Mouse (Mus musculus): ENCODE data around the gene Id2. TPM values are rescaled to one million over a fixed set of nuclear protein-coding genes. Genes with fewer than 3 reads are reported as not detected.

The Id2 gene
- total RNA-seq (2012; rRNA removed) = 8.8 and 14.5 TPM in 2 replicates

DNA sequence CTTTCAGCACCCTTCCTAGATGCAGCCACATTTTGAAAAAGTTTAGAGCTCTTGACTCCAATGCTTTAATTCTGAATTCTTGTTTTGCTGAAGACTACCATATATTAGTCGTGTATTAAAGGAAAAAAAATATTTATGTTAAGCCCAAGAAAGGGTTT lies at the start of gene Id2:
Gene Id2 (minus strand): TSS at position 89 of the 158 bp plus-strand sequence.
- H3K9me3 ChIP-seq (ENCODE audit: control insufficient read depth, insufficient read depth, low read depth, low read length) = no peaks in the 10 kb centered on the region
- no peak for TF ChIP-seq ZNF384 (IDR thresholded peaks at IDR 0.05; ENCODE audit: low read depth, low read length)
- no peak for TF ChIP-seq MAFK (IDR thresholded peaks at IDR 0.05; ENCODE audit: insufficient read depth, low read depth, low read length)
- no peak for TF ChIP-seq CHD2 (IDR thresholded peaks at IDR 0.05; ENCODE audit: low read depth, low read length)
- peak within 1 kb of the TSS; percentile 75 to 76 for H3K4me3 ChIP-seq (ENCODE audit: insufficient read depth in 1 of 2, low read depth in 1 of 2, low read length in 2 of 2, poor library complexity in 1 of 2, severe bottlenecking in 1 of 2)
- no peaks in the 10 kb centered on the region for H3K36me3 ChIP-seq (ENCODE audit: control insufficient read depth, insufficient read depth, low read length, poor library complexity, severe bottlenecking)
- peak within 1 kb of the TSS; percentile 63 for H3K9ac ChIP-seq (ENCODE audit: insufficient read depth, low read depth, low read length, poor library complexity, severe bottlenecking)
- H3K4me1 ChIP-seq (ENCODE audit: control insufficient read depth in 2 of 2, insufficient read depth in 2 of 2, low read length in 2 of 2, poor library complexity in 1 of 2) = peaks cover 2 to 12% of the 10 kb centered on the region in 2 experiments; a peak in 3 of 4 replicates
- no peak for DNase-seq (ENCODE audit: low read depth, low spot score)
- no peak within 1 kb of the TSS for H3K27ac ChIP-seq (ENCODE audit: insufficient read depth, low read depth, low read length, poor library complexity, severe bottlenecking)
- in situ Hi-C loops (cut with MboI; ENCODE audit: low sequenced_read_pairs in 2 of 2, unreplicated experiment in 2 of 2) = loop anchor here in 1 of 2 experiments (25.0 kb wide), 3 partner anchors 315 to 1190 kb away; no protein-coding TSS in a partner anchor

DNA sequence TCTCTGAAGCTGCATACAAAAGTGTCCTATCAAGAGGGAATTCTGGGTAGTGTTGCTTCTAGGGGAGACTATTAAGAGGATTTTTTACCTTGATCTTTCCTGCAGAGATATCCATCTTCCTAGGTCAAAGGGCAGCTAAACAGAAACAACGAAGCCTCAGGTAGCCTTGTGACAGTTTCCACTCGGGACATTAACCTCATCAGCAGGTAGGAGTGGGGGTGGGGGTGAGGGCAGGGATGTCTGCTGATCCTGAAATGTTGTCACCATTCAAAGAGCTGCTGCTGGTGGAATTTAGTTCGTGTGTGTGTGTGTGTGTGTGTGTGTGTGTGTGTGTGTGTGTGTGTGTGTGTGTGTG lies 48.4 kb upstream of the Id2 start:
- H3K9ac ChIP-seq (ENCODE audit: insufficient read depth, low read depth, low read length, poor library complexity, severe bottlenecking) = no peak overlapping the region
- in situ Hi-C loops (cut with MboI; ENCODE audit: low sequenced_read_pairs in 2 of 2, unreplicated experiment in 2 of 2) = no loop called here
- H3K9me3 ChIP-seq (ENCODE audit: control insufficient read depth, insufficient read depth, low read depth, low read length) = no peaks in the 10 kb centered on the region
- H3K36me3 ChIP-seq (ENCODE audit: control insufficient read depth, insufficient read depth, low read length, poor library complexity, severe bottlenecking) = no peaks in the 10 kb centered on the region
- no peak for DNase-seq (ENCODE audit: low read depth, low spot score)
- peaks cover 0 to 10% of the 10 kb centered on the region in 2 experiments; a peak in 1 of 4 replicates for H3K4me1 ChIP-seq (ENCODE audit: control insufficient read depth in 2 of 2, insufficient read depth in 2 of 2, low read length in 2 of 2, poor library complexity in 1 of 2)
- H3K4me3 ChIP-seq (ENCODE audit: insufficient read depth in 1 of 2, low read depth in 1 of 2, low read length in 2 of 2, poor library complexity in 1 of 2, severe bottlenecking in 1 of 2) = no peak overlapping the region
- TF ChIP-seq CHD2 (IDR thresholded peaks at IDR 0.05; ENCODE audit: low read depth, low read length) (no peak), ZC3H11A (IDR thresholded peaks at IDR 0.05; ENCODE audit: borderline replicate concordance, low read depth, low read length) (no peak), ZNF384 (IDR thresholded peaks at IDR 0.05; ENCODE audit: low read depth, low read length) (no peak), MAFK (IDR thresholded peaks at IDR 0.05; ENCODE audit: insufficient read depth, low read depth, low read length) (no peak), HCFC1 (IDR thresholded peaks at IDR 0.05; ENCODE audit: borderline replicate concordance, insufficient read depth, low read length) (no peak)
- no peak overlapping the region for H3K27ac ChIP-seq (ENCODE audit: insufficient read depth, low read depth, low read length, poor library complexity, severe bottlenecking)

DNA sequence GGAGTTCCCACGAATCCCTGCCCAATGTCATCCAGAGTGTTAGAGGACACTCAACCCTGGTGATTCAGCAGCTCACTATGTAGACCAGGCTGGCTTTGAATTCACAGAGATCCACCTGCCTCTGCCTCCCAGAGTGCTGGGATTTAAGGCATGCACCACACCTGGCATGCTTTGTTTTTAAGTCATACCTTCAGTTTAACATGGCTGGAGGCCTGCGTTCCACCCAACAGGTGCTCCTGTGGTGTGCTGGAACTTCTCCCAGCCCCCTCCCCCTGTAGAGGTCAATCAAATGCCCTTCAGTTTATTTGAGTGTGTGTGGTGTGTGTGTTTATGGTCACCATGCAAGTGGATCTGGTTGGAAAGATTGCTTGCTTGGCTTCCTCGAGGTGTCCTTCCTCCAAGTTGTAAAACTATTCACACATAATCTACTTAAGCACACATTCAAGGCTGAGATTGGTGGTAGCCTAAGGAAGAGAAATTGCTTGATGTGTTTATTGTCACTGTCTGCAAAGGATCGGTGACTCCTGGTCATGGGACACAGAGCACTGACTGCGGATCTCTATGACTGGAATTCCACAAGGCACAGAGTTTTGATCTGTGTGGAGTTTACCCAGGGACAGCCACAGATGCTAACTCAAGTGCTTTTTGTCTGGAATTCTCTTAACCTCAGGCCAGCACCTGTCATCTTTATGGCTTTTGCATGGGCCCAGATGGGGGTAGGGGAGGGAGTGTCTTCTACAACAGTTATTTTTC lies 47.8 kb upstream of the Id2 start:
- DNase-seq (ENCODE audit: low read depth, low spot score) = no peak
- Histone ChIP-seq H3K27ac (ENCODE audit: insufficient read depth, low read depth, low read length, poor library complexity, severe bottlenecking) (no peak overlapping the region), H3K4me1 (ENCODE audit: control insufficient read depth in 2 of 2, insufficient read depth in 2 of 2, low read length in 2 of 2, poor library complexity in 1 of 2) (peaks cover 0 to 10% of the 10 kb centered on the region in 2 experiments; a peak in 1 of 4 replicates), H3K9me3 (ENCODE audit: control insufficient read depth, insufficient read depth, low read depth, low read length) (no peaks in the 10 kb centered on the region), H3K4me3 (ENCODE audit: insufficient read depth in 1 of 2, low read depth in 1 of 2, low read length in 2 of 2, poor library complexity in 1 of 2, severe bottlenecking in 1 of 2) (no peak overlapping the region), H3K9ac (ENCODE audit: insufficient read depth, low read depth, low read length, poor library complexity, severe bottlenecking) (no peak overlapping the region), H3K36me3 (ENCODE audit: control insufficient read depth, insufficient read depth, low read length, poor library complexity, severe bottlenecking) (no peaks in the 10 kb centered on the region)
- TF ChIP-seq CHD2 (IDR thresholded peaks at IDR 0.05; ENCODE audit: low read depth, low read length) (no peak), HCFC1 (IDR thresholded peaks at IDR 0.05; ENCODE audit: borderline replicate concordance, insufficient read depth, low read length) (no peak), ZNF384 (IDR thresholded peaks at IDR 0.05; ENCODE audit: low read depth, low read length) (no peak), MAFK (IDR thresholded peaks at IDR 0.05; ENCODE audit: insufficient read depth, low read depth, low read length) (no peak), ZC3H11A (IDR thresholded peaks at IDR 0.05; ENCODE audit: borderline replicate concordance, low read depth, low read length) (no peak)
- in situ Hi-C loops (cut with MboI; ENCODE audit: low sequenced_read_pairs in 2 of 2, unreplicated experiment in 2 of 2) = no loop called here

DNA sequence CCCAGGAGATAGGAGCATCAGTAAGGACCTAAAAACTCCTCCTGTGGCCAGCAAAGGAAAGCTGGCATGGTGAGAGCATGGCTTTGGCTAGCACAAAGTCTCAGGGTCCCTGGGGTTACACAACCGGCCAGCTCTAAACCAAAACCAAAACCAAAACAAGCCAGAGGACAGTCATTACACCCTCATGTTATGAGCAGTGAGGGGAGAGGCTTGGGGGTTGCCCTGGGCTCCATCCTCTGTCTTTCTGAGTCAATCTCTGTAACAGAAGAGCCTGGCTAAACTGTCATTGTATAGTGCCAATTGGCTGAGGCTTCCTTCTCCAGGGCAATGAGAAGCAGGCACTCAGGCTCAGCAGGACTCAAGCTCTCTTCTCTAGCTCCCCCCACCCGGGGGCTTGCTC lies 46.6 kb upstream of the Id2 start:
- Histone ChIP-seq H3K4me3 (ENCODE audit: insufficient read depth in 1 of 2, low read depth in 1 of 2, low read length in 2 of 2, poor library complexity in 1 of 2, severe bottlenecking in 1 of 2) (no peak overlapping the region), H3K4me1 (ENCODE audit: control insufficient read depth in 2 of 2, insufficient read depth in 2 of 2, low read length in 2 of 2, poor library complexity in 1 of 2) (peaks cover 0 to 10% of the 10 kb centered on the region in 2 experiments; a peak in 1 of 4 replicates), H3K27ac (ENCODE audit: insufficient read depth, low read depth, low read length, poor library complexity, severe bottlenecking) (no peak overlapping the region), H3K36me3 (ENCODE audit: control insufficient read depth, insufficient read depth, low read length, poor library complexity, severe bottlenecking) (no peaks in the 10 kb centered on the region), H3K9ac (ENCODE audit: insufficient read depth, low read depth, low read length, poor library complexity, severe bottlenecking) (no peak overlapping the region), H3K9me3 (ENCODE audit: control insufficient read depth, insufficient read depth, low read depth, low read length) (no peaks in the 10 kb centered on the region)
- in situ Hi-C loops (cut with MboI; ENCODE audit: low sequenced_read_pairs in 2 of 2, unreplicated experiment in 2 of 2) = no loop called here
- DNase-seq (ENCODE audit: low read depth, low spot score) = no peak
- TF ChIP-seq HCFC1 (IDR thresholded peaks at IDR 0.05; ENCODE audit: borderline replicate concordance, insufficient read depth, low read length) = no peak
- TF ChIP-seq ZNF384 (IDR thresholded peaks at IDR 0.05; ENCODE audit: low read depth, low read length) = no peak
- TF ChIP-seq CHD2 (IDR thresholded peaks at IDR 0.05; ENCODE audit: low read depth, low read length) = no peak
- no peak for TF ChIP-seq MAFK (IDR thresholded peaks at IDR 0.05; ENCODE audit: insufficient read depth, low read depth, low read length)
- no peak for TF ChIP-seq ZC3H11A (IDR thresholded peaks at IDR 0.05; ENCODE audit: borderline replicate concordance, low read depth, low read length)

DNA sequence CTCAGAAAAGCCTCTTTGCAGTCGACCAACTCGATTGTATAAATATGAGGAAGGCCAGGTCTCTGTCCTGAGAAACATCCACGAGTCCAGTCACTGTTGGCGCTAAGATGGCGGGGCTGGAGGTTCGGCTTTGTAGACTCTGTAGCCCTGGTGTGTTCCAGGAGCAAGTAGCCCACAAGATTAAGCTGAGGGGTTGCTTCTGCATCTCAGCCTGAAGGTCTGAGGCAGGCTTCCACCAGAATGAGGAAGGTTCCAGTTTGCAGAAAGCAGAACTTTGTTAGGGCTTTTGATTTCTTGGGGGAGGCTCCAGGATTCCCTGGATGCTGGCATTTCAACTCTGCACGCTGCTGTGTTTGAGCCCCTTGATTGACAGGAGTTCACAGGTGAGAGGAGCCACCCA lies 45.3 kb upstream of the Id2 start:
- H3K9ac ChIP-seq (ENCODE audit: insufficient read depth, low read depth, low read length, poor library complexity, severe bottlenecking) = no peak overlapping the region
- H3K9me3 ChIP-seq (ENCODE audit: control insufficient read depth, insufficient read depth, low read depth, low read length) = no peaks in the 10 kb centered on the region
- in situ Hi-C loops (cut with MboI; ENCODE audit: low sequenced_read_pairs in 2 of 2, unreplicated experiment in 2 of 2) = no loop called here
- no peak overlapping the region for H3K4me3 ChIP-seq (ENCODE audit: insufficient read depth in 1 of 2, low read depth in 1 of 2, low read length in 2 of 2, poor library complexity in 1 of 2, severe bottlenecking in 1 of 2)
- TF ChIP-seq ZNF384 (IDR thresholded peaks at IDR 0.05; ENCODE audit: low read depth, low read length) (no peak), MAFK (IDR thresholded peaks at IDR 0.05; ENCODE audit: insufficient read depth, low read depth, low read length) (no peak), CHD2 (IDR thresholded peaks at IDR 0.05; ENCODE audit: low read depth, low read length) (no peak), HCFC1 (IDR thresholded peaks at IDR 0.05; ENCODE audit: borderline replicate concordance, insufficient read depth, low read length) (no peak), ZC3H11A (IDR thresholded peaks at IDR 0.05; ENCODE audit: borderline replicate concordance, low read depth, low read length) (no peak)
- H3K36me3 ChIP-seq (ENCODE audit: control insufficient read depth, insufficient read depth, low read length, poor library complexity, severe bottlenecking) = no peaks in the 10 kb centered on the region
- DNase-seq (ENCODE audit: low read depth, low spot score) = no peak
- H3K27ac ChIP-seq (ENCODE audit: insufficient read depth, low read depth, low read length, poor library complexity, severe bottlenecking) = no peak overlapping the region
- H3K4me1 ChIP-seq (ENCODE audit: control insufficient read depth in 2 of 2, insufficient read depth in 2 of 2, low read length in 2 of 2, poor library complexity in 1 of 2) = peaks cover 0 to 10% of the 10 kb centered on the region in 2 experiments; a peak in 1 of 4 replicates
